Mouse (Mus musculus) lung, postnatal 0 days (tissue): ENCODE results near the gene Dync1i1.

Source experiments
- CTCF ChIP-seq: IDR thresholded peaks from 2 replicates; pipeline ENCODE4 v1.5.1; 2016; ENCODE audit warnings: antibody characterized with exemption, mild to moderate bottlenecking
- EP300 ChIP-seq: IDR thresholded peaks from 2 replicates; pipeline ENCODE4 v1.6.1; 2016; ENCODE audit warnings: antibody characterized with exemption, mild to moderate bottlenecking, control low read depth

- TF ChIP-seq CTCF: no peak
- no peak for TF ChIP-seq EP300
These were observed 236.5 kb downstream of the Dync1i1 start for GRCm38 (mm10) chr6:5961960-5962359.
